Mouse (Mus musculus) yolk sac, embryonic 10.5 days (tissue): ENCODE measurements at regions not wholly inside any gene's neighbourhood (a gene's known extent, or its start where the extent isn't known, plus 50 kb on each side); places are given as distances from the start of the nearest gene placed in this dataset.

Experiments
- DNase-seq: peaks from one replicate; pipeline ENCODE4 v3.0.0-alpha.2; 2017; ENCODE audit warnings: low spot score

DNA sequence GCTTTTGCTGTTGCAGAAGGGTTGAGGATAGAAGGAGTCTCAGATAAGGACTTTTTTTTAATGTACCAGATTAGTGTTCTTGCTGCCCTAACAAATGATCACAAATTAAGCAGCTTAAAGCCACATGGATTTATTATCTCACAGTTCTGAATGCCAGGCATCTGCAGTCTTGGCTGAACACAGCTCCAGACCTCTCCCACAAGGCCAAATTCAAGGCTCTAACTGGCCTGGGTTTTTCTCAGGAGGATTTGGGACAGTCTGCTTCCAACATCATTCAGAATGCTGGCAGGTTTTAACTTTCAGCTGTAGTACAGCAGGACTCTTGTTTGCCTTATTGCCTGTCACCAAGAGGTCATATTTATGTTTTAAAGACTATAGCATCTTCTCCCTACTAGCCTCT, 329.7 kb upstream of the Chrm2 start:
- DNase-seq = no peak

DNA sequence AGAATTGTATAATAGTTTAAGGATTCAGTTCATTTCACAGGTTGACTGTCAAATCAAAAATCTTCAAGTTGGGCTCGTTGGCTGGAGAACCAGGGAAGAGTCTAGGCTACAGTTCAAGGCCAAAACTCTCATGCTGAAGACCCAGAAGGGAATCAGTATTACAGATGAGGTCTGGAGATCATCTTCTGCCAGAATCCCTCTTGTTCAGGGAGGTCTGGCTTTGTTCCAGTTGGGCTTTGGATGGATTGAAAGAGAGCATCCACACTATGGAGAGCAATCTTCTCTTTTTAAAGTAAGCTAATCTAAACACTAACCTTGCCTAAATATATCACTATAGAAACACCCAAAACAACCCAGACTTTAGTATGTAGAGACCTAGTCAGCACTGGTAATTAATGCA, 327.5 kb upstream of the Chrm2 start:
- no peak for DNase-seq

DNA sequence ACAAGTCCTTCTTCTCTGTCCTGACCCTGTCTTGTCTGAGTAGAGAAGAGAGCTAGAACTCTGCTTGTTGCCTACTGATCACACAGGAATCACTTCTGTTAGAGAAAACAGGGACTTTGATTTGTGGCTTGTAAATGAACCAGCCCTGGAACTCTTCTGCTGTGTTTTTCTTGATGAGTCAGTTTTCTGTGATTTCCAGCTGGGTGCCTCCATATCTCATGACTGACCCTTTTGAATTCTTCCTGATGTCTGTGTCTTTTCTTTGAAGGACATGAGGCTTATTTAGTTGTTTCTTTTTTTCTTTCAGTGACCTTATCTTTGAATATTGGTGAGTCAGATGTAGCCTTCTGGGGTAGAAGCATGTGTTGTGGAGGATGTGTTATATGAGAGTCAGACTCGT, 323.0 kb upstream of the Chrm2 start:
- no peak for DNase-seq

DNA sequence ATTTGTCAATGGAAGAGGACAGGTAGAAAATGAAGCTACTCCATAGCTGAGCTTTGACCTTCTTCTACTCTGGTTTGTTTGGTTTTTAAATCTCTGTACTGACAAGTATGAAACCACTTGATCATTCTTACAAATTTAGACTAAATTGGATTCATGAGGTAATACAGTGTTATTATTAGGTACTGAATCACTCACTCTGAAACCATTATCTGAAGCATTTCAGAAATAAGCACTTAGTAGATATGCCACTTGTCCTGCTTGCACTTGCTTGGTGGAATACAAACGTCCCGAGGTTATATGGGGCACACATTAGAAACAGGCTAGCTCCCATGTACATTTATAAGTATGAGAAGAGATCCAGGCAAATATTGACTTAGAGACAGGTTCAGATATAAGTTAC, 319.2 kb upstream of the Chrm2 start:
- DNase-seq = no peak

DNA sequence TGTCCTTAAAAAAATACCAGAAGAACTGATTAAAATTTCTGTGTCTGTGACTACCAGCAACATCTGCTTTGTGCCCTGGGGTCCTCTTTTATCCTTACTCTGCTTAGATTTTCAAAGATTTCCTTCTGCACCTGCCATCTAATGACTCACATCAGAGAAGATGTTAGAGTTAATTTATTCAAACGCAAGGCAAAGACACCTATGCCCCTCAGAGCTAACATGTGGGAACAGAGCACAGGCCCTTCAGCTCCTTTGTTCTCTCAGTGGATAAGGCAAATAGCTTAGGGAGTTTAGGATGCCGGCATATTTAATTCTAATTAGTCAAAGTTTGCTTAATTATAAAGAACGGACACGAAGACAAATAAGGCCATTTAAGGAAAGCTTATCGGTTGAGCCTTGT, 308.3 kb upstream of the Chrm2 start:
- DNase-seq = no peak

DNA sequence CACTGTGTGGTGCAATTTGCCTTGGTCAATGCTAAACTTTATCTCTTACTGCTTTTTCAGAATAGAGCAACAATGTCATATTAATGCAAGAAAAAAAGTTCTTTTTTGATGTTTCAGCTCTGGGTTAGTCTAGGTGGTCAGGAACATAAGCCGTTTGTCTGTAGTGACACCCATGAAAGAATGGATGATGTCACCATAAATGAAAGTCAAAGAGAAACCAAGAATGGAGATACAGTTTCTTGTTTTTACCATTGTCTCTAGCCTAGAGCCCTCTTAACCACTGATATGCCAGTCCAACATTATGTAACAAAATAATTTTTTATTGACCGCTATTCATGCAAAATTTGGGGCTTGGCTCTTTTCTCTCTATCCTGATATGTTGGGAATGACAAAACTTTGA, 294.3 kb upstream of the Chrm2 start:
- no peak for DNase-seq

DNA sequence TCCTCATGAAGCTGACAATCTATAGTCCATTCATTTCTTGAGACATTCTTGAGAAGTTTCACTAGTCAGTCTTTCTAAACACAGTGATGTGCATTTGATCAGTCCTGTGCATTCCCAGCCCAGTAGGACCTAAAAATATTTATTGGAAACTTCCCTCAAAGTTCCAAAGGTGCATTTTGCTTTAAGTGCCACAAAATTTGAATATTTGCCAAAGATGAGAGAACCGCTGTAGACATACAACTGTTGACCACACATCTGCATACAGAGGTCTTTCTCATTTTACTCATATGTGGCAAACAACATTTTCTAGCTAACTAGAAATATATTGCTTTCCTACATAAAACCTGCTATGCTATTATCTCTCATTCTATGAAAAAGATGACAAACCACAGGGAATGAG, 293.8 kb upstream of the Chrm2 start:
- no peak for DNase-seq

DNA sequence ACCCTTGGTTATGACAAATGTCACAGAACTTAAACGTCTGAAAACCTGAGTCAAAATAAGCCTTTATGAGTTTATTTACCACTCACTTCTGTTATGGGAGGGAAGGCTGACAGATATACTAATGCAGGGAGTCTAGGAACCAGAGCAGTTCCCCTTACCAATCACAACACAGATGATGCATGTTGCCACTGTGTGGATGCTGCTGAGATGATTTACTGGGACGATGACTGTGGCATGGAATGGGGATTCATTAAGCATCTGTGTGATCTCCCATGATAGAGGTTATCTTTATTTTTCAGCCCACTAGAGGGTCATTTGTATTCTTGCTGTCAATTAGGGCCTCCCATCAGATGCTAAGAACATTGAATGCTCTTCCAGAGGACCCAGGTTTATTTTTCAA, 290.5 kb upstream of the Chrm2 start:
- no peak for DNase-seq

DNA sequence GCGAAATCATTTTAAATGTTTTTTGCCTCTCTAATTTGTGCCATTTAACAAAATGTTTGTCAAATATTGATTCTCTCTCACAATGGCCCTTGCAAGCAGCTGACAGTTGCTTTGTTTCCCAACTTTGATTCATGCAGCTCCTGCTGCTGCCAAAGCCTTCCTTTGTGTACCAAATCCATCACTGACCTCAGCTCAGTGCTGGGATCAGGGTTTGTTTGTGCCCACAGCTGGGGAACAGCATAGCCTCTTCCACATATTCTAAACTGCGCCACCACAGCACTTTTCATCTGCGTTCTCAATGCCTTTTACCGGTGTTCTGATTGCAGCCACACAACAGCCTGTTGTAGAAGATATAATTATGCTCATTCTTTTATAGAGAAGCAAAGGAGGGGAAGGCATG, 289.7 kb upstream of the Chrm2 start:
- DNase-seq = no peak

DNA sequence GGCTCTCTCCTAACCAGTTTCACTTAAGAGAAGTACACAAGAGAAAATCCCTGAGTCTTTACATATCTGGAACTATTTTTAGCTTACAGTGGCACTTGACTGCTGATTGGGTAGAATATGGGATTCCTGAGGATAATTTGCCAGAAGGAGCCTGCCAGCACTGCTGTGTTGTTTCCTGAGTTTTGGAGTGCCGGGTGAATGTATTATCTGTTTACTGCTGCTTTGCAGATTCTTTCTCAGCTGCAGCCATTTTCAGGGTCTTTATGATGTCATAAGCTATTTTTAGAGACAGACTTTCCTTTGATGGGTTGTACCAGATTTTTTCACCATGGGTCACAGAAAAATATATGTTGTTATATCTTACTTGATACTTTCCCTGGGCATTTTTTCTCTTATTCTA, 279.1 kb upstream of the Chrm2 start:
- DNase-seq = no peak

DNA sequence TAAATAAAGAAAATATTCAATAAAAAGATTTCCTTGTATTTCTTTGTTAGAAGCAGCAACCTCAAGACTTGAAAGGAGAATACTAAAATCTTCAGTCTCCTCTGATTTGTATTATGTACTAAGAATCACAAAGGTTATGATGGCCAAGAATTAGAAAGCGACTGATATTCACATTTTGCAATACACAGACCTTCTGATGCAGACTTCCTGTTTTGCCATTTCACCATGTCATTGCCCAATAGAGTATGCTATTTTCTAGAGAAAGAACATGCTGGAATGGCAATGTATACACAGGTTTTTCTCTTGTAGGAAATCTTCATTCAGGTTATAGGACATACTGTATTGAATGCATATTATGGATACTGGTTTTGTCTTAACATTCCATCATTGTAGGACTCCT, 250.7 kb upstream of the Chrm2 start:
- no peak for DNase-seq

DNA sequence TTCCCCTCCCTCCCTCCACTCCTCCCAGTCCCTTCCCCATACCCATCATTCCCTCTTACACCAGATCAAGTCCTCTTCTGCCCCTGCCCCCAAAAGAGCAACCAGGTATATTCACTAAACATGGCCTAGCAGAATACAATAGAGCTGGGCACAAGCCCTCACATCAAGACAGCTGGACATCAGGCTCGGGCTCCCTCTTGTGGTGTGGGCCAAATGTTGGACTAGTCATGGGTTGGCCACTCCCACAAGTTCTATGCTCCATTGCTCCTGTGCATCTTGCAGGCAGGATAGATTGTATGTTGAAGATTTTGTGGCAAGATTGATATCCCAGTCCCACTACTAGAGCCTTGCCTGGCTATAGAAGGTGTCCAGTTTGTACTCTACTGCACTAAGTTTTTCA, 240.6 kb upstream of the Chrm2 start:
- no peak for DNase-seq

DNA sequence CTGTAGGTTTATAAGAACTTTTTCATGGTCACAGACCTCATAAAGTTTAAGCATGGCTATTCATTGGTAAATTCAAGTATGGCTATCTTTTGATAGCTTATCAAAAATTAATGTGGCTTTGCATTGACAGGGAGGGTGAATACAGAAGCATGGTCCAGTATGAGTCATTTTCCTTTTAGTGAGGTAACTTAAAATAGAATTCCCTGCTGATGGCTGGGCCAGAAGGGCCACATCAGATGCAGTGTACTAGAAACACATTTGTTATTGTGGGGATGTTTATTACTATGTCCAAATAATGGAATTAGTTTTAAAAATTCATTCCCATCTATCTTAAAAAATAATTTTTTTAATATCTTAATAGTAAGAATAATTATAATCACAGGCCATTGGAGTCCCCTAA, 213.4 kb upstream of the Chrm2 start:
- DNase-seq = no peak

DNA sequence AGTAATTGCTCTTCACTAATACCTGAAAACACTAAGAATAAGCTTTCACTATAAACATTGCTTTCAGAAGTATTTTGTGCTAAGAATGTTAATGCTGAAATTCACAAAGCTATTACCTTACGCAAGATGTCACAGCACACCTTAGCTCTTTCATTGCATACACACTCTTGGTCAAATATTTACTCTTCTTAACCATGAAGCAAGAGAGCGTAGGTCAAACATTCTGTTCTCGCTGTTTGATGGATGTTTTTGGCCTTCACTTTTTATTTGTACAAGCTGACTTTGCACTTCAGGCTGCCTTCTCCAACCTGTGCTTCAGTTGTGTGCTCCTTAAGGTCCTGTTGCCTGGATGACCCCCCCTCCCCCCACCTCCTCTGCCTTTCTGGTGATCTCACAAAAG, 212.8 kb upstream of the Chrm2 start:
- peak; percentile 10 for DNase-seq

DNA sequence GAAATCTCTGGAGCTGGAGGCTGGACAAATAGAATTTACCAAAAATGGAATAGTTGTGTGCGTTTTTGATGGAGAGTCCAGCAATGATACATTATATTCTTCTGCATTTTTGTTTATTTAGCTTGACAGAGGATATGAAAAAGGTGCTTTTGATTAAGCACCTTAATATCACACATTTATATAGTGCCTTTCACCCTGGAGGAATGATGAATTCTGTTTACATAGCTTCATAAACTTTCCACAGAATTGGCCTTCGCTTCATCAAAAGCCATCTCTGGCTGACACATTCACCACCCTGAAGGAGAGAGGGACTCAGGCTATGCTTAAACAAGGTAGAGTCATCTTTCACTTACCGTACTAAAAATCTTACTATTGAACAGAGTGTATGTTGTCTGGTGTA, 208.0 kb upstream of the Chrm2 start:
- no peak for DNase-seq

DNA sequence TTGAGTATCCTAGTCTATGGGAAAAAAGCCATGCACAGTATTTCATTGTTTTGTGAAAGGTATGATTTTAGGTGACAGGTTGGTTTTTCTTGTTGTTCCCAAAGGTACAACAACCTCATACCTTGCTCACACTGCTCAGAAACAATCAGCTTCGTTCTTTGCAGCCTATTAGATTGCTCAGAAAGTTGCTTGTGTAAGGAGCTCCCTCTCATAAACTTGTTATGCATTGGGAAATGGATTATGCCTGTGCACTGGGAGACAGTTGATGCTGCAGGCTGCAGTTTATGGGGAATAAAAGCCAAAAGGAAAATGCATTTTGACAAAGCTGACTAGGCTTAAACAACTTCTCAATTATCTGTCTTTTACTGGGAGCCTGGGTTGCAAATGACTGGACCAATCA, 205.2 kb upstream of the Chrm2 start:
- no peak for DNase-seq

DNA sequence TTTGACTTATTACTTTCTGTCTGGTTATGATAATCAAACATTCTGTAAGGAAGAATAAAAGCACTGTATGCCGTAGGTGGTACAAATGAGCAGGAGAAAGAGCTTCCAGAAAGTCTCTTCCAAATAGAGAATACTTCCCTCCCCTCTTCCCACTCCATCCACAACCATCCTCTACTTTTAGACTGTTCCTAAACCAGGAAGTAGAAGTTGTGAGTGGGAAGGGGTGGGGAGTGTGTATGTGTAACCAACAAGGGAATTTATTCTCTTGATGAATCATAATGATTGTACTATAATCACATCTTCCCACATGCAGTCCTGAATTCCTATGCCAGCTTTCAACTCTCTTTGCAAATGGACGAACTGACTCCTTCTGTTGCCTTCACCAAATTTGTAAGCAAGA, 181.2 kb upstream of the Chrm2 start:
- no peak for DNase-seq

DNA sequence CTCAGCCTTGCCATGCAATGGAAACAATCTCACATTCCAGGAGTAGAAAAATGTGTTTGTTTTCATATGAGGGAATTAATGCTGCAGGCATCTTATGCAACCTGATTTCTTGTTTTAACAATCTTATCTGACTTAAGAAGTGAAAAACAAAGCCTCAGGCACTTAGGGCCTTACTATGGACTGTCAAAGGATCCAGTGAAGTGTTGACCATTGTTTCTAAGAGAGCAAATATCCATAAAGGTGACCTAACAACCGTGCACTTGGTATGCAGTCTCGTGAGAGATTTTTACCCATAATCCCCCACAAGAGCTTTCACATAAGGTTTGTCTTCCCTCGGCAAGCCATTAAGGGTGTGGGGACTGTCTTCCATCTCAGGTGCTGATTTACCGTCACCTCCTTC, 166.6 kb upstream of the Chrm2 start:
- no peak for DNase-seq

DNA sequence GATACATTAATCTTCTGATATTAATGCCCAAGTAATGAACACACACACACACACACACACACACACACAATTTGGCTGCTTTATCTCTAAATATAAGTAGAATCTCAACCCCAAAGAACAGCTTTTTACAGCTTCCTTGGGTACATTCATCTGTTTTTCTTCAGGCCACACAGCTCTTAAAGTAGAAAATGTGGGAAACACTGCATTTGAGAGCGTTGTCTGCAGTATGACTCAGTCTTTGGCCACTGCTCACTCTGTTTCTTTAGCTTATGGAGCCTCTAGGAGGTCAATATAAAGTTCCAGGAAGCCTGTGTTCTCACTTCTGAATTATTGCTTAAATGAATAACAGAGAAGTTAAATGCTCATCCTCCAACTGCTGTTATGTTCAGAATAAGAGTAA, 153.4 kb upstream of the Chrm2 start:
- no peak for DNase-seq

DNA sequence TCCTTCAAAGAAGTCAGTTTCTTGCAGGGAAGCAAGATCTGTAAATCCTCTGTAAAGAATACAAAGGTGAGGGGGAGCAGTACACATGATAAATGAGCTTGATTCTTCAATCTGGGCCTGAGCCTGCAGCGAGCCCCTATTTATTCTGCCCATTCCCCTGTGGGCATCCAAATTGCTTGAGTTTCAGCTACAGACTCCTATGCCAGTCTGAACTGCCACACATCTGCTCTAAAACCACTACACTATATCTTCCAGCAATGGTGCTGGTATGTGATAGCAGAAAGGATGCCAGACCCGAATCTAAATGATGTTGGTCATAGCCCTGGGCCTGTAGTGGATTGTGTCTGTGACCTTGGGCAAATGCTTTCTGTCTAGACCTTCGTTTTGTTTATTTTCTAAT, 140.9 kb upstream of the Chrm2 start:
- DNase-seq = no peak

DNA sequence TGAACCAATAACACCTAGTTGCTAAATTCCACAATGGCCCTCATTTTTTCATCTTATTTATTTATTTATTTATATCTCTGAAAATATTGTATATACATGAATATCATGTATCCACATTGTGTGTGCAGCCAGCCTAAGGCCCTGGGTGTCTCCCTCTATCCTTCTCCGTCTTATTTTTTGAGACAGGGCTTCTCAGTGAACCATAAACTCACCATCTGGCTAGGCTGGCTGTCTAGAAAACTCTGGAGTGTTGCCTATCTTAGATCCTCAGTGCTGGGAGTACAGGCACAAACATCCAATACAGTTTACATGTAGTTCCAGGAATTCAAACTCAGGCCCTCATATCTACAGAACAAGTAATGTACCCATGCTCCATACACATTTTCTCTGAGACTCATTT, 139.7 kb upstream of the Chrm2 start:
- DNase-seq = no peak

DNA sequence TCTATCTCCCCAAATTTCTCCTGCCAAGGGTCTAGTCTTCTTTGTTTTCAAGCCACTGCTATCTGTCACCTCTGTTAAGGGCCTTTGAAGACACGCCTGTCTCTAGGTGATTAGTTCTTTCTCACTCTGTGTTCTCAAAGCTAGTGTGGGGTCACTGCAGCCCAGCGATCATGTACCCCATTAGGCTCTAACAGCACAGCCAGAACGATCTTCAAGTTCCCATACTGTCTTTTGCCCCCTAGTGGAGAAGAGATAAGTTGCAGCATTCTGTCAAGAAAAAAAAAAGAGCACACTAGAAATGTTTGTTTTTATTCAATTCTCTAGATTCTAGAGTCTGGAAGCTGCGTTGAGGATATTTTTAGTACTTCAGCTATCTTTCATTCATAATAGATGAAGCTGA, 138.8 kb upstream of the Chrm2 start:
- no peak for DNase-seq

DNA sequence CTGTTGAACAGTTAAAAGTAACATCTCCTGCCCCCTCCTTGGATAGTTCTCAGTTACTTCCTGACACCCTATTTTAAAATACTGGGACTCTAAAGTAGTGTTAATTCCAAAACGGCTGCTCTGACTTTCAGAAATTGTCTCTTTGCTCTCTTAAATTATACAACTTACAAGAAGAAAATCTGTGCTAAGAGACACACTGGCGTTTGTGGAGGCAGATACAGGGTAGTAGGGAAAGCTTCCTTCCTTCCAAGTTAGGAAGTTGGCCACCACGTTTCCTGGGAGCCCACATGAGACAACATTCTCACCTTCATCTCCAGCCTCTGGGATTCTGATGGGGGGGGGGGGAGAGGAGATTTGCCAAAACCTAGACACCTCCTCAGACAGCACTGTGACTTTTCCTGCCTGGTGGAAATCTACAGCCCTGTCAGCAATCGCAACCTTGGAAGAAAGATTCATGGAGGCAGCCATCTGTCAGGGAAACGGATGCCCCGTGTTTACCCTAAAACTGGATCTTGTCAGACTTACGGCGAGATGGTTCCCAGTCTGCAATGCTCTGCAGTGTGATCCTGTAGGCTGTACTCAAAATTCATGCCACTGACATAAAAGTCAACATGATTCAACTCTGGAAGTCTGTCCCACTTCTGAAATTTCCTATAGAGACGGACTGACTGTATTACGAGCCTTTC, 121.0 kb upstream of the Chrm2 start:
- no peak for DNase-seq

DNA sequence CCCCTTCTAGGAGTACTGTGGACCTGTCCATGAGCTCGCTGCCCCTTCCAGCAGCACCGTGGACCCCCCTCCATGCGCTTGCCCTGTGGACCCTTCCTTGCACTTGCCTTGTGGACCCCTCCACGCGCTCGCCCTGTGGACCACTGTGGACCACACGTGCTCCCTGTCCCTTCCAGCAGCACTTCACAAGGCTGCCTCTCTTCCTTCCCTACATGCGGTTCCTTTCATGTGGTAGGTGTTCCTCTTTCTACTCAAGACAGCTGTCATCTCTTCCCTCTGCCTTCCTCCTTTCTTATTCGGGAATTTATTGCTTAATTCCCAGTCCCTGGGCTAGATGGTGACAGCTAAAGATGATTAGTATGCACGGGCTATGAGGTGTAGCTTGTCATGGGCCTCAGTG, 101.2 kb upstream of the Chrm2 start:
- DNase-seq = no peak

DNA sequence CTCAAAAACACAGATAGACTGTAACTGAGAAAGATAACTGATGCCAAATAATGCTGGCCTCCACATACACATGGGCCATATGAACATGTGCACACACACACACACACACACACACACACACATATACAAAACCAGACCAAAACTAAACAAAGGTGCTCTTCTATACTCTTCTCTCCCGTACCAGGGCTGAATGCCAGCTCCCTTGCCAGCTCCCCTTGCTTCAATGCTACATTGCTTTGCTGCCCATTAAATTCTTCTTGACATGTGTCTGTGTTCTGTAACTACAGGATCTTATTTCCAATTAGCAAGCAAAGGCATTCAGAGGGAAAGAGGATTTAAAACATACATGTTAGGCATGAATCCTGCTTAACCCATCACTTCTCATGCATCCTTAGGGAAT, 74.3 kb upstream of the Chrm2 start:
- DNase-seq = no peak
